Mouse (Mus musculus) lung, adult 2 months (tissue): Measurements from ENCODE around the gene Baiap2l1.

Experiments used
- CTCF ChIP-seq: fragments of 200-500 bp; IDR thresholded peaks from 2 replicates; pipeline ENCODE4 v1.5.1; 2011; ENCODE audit warnings: mild to moderate bottlenecking, low read length, control low read depth; ENCODE audit not compliant: insufficient read depth
- POLR2A ChIP-seq: fragments of 200-500 bp; IDR thresholded peaks from 2 replicates; pipeline ENCODE4 v1.6.1; 2011; ENCODE audit warnings: low read depth, mild to moderate bottlenecking, control low read depth, low read length, borderline replicate concordance; ENCODE audit errors: extremely low read depth

GRCm38 (mm10) chr5:144263496-144263895 is 94.4 kb downstream of the Baiap2l1 start:
- no peak for TF ChIP-seq POLR2A
- TF ChIP-seq CTCF = no peak
